Mouse (Mus musculus) lung, postnatal 10 days (tissue): Measurements from ENCODE around the gene Cdk4.
"Not testable (repeated sequence)": the region's sequence is repeated elsewhere in the genome, so short reads cannot be mapped to it uniquely, and the experiment has no call there.

Source experiments
- DNase-seq: peaks from one replicate; pipeline ENCODE4 v3.0.0; 2021

Cdk4 gene

GRCm38 (mm10) chr10:127058708-127059107, 4.6 kb upstream of the Cdk4 start:
- no peak for DNase-seq

DNA sequence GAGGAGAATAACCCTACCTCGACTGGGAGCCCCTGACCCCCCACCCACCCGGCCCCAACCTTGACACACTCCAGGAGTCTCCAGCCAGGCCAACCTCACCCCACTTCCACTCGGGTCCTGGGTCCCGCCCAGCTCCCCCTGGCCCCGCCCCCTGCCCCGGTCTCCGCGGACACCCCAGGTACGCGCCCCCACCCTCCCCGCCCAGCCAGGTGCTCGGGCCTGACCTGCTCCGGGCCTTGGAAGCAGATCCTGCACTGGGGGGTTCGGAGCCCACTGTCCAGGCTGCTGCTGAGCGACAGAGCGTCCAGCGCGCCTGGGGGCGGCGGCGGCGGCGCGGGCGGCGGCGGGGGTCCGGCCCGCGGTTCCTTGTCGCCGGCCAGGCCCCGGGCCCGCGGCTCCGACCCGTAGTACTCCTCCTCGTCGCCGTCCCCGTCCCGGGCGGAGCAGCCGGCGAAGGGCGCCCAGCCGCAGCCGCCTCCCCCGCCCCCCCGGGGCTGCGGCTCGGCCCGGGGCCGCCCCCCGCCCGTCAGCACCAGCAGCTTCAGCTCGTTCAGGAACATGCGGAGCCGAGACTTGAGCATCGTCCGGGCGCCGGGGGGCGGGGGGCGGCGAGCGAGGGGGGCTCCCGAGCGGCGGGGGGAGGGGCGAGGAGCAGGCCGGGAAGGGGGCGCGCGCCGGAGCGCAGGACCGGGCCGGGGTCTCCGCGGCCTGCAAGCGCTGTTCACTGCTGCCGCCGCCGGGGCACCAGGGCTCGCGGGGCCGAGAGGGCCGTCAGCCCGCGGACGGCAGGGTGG, 4.0 kb upstream of the Cdk4 start:
- no peak for DNase-seq

DNA sequence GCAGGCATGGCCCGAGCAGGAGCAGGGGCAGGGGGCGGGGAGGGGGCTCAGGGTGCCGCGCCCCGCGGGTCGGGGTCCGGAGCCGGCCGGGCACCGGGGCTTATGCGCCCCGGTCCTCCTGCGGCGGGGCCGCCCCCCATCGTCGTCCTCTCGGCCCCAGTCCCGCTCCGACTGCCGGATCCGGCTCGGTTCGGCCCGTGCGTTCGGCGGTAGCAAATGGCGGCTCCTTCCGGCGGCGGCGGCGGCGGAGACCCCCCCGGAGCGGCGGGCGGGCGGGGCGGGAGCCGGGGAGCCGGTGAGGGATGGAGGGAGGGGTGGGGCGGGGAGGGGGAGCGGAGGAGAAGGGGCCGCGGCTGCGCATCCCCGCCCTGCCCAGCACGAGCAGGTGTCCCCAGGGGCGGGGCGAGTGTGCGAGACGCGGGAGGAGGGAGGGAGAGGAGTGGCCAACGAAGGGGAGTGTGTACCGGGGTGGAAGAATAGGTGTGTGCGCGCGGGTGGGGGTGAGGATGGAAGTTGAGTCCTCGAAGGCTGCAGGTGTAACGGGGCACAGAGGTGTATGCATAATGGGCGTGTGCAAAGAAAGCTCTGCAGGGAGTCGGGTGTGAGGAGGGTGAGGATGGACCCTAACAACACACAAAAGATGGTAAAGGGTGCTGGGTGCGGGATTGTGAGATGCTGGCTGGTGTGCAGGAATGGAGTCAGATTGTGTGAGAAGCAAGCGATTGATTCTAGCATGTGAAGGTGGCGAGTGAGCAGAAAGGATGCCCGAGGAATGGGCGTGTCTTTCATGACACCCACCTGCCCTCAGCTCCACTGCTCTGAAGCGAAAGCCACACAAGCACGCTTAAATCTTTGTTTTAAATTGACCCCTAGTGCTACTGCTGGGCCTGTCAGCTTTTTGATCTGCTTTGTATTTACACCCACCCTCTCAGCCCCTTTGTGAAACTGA, 3.1 kb upstream of the Cdk4 start, which contains the start of gene March9:
March9 (minus strand) TSS at position 217 of the 949 bp plus-strand sequence.
- DNase-seq: peak; percentile 80

DNA sequence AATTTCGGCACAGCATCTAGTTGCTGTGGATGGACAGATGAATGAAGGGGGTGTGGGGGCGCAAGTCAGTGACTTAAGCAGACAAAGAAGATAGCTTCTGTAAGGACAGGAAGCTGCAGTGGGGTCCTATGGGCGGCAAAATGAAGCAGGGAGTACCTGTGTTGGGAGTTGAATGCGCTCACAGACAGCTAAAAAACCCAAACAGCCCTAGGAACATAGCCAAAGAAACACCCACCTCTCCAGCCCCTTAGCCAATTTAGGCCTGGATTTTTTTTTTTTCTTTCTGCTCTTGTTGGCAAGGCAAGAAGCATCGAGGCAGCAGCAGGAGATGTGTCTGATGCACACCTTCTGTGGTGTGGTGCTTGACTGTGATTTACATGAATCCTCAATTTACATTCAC, 2.2 kb upstream of the Cdk4 start:
- DNase-seq: no peak

DNA sequence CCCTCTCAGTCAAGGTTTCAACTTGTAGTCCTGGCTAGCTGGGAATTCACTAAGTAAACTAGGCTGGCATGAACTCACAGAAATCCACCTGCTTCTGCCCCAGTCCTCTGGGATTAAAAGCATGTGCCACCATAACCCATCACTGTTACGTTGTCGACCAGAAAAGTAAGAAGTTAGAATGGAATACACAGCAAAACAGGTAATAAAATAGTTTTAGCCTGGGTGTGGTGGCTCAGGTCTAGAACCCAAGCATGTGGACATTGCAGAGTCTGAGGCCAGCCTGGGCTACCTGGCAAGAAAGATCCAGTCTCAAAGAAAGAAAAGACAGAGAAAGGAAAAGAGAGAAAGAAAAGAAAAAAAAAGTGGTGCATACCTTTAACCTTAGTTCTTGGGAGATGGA, 1.8 kb upstream of the Cdk4 start:
- DNase-seq: no peak

DNA sequence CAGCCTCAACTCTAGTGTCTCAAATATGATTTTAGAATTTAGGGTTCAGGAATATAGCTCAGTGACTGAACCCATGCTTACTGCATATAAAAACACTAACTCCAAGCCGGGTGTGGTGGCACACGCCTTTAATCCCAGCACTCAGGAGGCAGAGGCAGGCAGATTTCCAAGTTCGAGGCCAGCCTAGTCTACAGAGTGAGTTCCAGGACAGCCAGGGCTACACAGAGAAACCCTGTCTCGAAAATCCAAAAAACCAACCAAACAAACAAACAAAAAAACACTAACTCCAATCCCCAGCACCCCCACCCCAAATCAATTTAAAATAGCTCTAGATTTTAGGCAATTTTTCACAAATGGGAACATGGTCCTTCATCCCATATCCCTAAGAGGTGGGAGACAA, 1.2 kb upstream of the Cdk4 start:
- not testable (repeated sequence) for DNase-seq

DNA sequence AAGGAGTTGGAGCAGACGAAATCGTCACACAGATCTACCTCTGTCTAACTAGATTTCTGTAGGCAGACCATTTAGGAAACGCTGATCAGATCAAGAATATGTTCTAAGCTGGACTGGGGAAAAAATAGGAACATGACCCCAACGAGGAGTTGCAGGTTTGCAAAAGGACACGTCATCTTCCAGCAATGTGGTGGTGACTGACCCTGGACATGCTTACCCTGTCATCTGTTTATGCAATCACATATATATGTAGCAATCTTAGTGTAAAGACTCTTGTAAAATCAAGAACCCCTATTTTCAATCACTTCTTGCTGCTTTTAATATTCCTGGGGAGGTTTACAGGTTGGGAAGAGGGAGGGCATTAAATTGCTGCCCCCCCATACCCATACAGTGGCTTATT, 831 bp upstream of the Cdk4 start:
- DNase-seq: no peak

- DNase-seq: no peak
Measured at GRCm38 (mm10) chr10:127063913-127064870, 858 bp downstream of the Cdk4 start.

DNA sequence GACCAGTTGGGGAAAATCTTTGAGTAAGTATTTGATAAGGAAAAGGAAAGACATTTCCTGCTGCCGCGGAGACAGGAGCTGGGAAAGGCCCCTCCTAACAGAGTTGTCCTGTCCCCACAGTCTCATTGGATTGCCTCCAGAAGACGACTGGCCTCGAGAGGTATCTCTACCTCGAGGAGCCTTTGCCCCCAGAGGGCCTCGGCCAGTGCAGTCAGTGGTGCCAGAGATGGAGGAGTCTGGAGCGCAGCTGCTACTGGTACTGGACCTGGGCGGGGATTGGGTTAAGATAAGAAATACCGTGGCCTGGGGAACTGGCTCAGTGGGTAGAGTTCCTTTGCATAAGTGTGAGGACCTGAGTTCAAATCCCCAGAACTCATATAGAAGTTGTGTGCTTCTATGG, 2.6 kb downstream of the Cdk4 start:
- DNase-seq: no peak

GRCm38 (mm10) chr10:127066519-127067018, 3.2 kb downstream of the Cdk4 start:
- no peak for DNase-seq

DNA sequence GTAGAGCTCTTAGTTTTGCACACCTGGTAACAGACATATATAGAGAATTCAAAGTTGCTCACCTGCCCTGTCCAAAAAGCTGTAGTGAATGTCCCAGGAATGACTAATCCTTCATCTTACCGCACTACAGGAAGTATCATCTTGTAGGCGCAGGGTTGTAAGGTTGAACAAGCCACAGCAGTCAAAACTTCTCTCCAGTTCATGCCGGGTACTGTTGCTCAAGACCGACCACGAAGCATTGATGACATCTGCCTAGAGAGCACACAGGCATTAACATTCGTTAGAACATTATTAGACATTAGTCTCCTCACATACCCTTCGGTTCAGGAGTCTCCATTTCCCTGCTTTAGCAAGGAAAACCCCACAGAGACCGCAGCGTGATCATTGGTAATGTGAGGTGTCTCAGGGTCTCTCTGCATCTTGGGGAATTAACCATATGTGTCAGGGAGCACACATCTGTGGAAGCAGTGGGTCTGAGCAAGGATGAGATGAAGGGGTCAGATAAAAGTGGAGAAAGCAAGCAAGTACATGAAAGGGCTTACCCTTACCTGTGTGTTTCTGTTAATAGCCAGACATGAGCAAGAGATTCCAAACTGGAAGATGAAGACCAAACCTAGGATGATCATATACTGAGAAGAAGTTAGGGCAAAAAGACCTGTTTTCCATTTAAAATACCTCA, 5.2 kb downstream of the Cdk4 start:
- DNase-seq: no peak

- no peak for DNase-seq
Measured at GRCm38 (mm10) chr10:127069281-127070189, 6.2 kb downstream of the Cdk4 start.

GRCm38 (mm10) chr10:127070190-127071121, 7.1 kb downstream of the Cdk4 start, which contains the start of gene Tspan31:
TSS of gene Tspan31 (minus strand) at chr10:127070264.
- peak; percentile 96 for DNase-seq

- no peak for DNase-seq
Measured at GRCm38 (mm10) chr10:127071203-127071602, 7.9 kb downstream of the Cdk4 start.

- DNase-seq: not testable (repeated sequence)
Measured at GRCm38 (mm10) chr10:127072270-127072669, 8.9 kb downstream of the Cdk4 start.

GRCm38 (mm10) chr10:127072969-127073368, 9.6 kb downstream of the Cdk4 start:
- not testable (repeated sequence) for DNase-seq

GRCm38 (mm10) chr10:127073981-127074380, 10.6 kb downstream of the Cdk4 start:
- DNase-seq: no peak

DNA sequence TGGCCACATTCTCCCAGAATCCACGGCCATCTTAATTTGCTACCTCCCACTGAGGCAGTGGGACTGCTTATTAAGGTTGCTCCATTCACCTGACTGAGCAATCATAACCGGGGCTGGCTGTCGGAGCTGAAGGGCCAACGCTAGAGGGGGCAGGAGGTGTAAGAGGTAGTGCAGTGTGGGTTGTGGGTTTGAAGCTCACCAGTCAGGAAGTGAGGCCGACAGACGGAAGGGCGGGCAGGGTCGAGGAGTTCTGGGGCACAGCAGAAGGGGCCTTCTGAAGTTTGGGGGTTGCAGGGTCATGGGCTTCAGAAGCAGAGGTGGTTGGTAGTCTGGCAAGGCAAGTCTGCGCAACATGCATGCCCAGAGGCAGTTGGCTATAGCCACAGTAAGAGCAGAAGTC, 11.7 kb downstream of the Cdk4 start, which contains the start of gene Agap2:
Agap2 (plus strand) TSS at position 205 of the 400 bp plus-strand sequence.
- DNase-seq: peak; percentile 29

GRCm38 (mm10) chr10:127075651-127076050, 12.3 kb downstream of the Cdk4 start:
- no peak for DNase-seq
